Mouse (Mus musculus): ENCODE data around the gene Chil3. TPM values are rescaled to one million over a fixed set of nuclear protein-coding genes. Genes with fewer than 3 reads are reported as not detected.

The Chil3 gene
- not detected in 2 replicates for polyA plus RNA-seq (2012; rRNA removed; ENCODE audit: low replicate concordance)

DNA sequence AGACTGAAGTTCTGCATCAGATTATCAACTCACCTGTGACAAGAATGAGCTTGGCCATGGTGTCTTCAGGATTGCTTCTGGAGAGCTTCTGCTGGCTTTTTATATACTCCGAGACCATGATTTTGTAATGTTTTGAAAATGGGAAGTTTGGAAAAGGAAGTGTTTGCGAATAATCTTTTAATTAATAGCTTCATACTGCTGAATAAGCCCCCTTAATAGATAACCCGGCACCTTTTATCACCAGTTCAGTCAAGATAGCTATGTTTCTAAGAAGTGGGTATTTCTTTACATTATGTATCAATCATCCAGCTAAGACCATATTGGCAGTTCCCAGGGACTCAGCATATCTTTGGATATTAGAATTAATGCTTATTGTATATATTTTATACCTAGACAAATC lies at the start of gene Chil3:
TSS of gene Chil3 (minus strand) at position 101 of the 400 bp plus-strand sequence.

DNA sequence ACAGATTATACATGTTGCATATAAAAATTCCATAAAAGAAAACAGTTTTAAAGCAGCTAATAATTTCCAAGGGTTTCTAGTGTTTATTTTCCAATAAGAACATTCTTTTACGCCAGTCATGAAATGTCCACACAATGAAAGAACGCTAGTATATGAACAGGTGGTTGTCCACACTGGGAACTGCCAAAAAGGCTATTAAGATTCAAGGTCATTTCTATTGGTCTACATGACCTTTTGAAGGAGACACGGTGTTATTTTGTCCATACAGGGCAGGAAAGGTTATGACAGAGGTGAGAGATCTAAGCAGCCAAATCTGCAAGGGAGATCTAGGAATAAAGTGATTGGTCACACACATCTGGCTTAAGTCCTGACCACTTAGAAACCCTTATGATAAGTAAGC lies 54.4 kb downstream of the Chil3 start, which contains the start of gene Chia1:
TSS of gene Chia1 (plus strand) at position 301 of the 400 bp plus-strand sequence.

Other genes with a start within 250 kb of the Chil3 start
- gene I830077J02Rik, start 234.9 kb downstream of the Chil3 start, polyA plus RNA-seq (2012; rRNA removed; ENCODE audit: low replicate concordance): 1.2 and 1.4 TPM in 2 replicates
- 10.1 and 10.5 TPM in 2 replicates for gene Wdr77, start 208.2 kb downstream of the Chil3 start, polyA plus RNA-seq (2012; rRNA removed; ENCODE audit: low replicate concordance)
- gene Atp5f1, start 207.5 kb downstream of the Chil3 start, polyA plus RNA-seq (2012; rRNA removed; ENCODE audit: low replicate concordance): 156 and 299 TPM in 2 replicates
- 0.06 and 0.20 TPM in 2 replicates for gene Ovgp1, start 193.9 kb downstream of the Chil3 start, polyA plus RNA-seq (2012; rRNA removed; ENCODE audit: low replicate concordance)
- gene Pifo, start 152.9 kb downstream of the Chil3 start, polyA plus RNA-seq (2012; rRNA removed; ENCODE audit: low replicate concordance): not detected in 2 replicates
- not detected in 2 replicates for gene Chil5, start 134.8 kb downstream of the Chil3 start, polyA plus RNA-seq (2012; rRNA removed; ENCODE audit: low replicate concordance)
- gene Chia1, start 54.3 kb downstream of the Chil3 start, polyA plus RNA-seq (2012; rRNA removed; ENCODE audit: low replicate concordance): 0.08 and 0.37 TPM in 2 replicates
- gene Chil4, start 51.9 kb upstream of the Chil3 start, polyA plus RNA-seq (2012; rRNA removed; ENCODE audit: low replicate concordance): 0.70 TPM in 1 of 2 replicates, not detected in the other
- not detected in 2 replicates for gene Chil6, start 238.6 kb upstream of the Chil3 start, polyA plus RNA-seq (2012; rRNA removed; ENCODE audit: low replicate concordance)

Measured in duodenum, adult 2 months (tissue).